Mouse (Mus musculus): ENCODE measurements around the gene Eif4ebp2. TPM values are rescaled to one million over a fixed set of nuclear protein-coding genes. Genes with fewer than 3 reads are reported as not detected.

Eif4ebp2 gene
- total and polyA plus RNA-seq, 2 experiments from 2014 or later: 14.7 to 40.0 TPM

GRCm38 (mm10) chr10:61475594-61476439 is 23.4 kb upstream of the Eif4ebp2 start, which contains the start of gene Lrrc20:
Gene Lrrc20 (plus strand): TSS chr10:61475801.
- Histone ChIP-seq H3K27ac (ENCODE audit: low read depth) (peak within 1 kb of the TSS; percentile 84), H3K4me2 (ENCODE audit: low read depth, low read length) (peak within 1 kb of the TSS; percentile 72), H3K9me3 (replicated peaks; ENCODE audit: control insufficient read depth, low read length) (no peaks in the 10 kb centered on the region), H3K9ac (replicated peaks; ENCODE audit: low read depth, low read length) (peak within 1 kb of the TSS; percentile 54), H3K36me3 (replicated peaks; ENCODE audit: control insufficient read depth, insufficient read depth, low read length) (no peaks in the 10 kb centered on the region), H3K4me3 (ENCODE audit: low read depth, low read length) (peak within 1 kb of the TSS; percentile 70), H3K4me1 (ENCODE audit: control insufficient read depth, insufficient read depth) (peaks cover 8% of the 10 kb centered on the region; the same call in 1 of the 2 replicates), H3K27me3 (ENCODE audit: control insufficient read depth, insufficient read depth, low read length) (no peaks in the 10 kb centered on the region)
- ATAC-seq (ENCODE audit: insufficient read depth, low read depth) (peak; percentile 97), DNase-seq (ENCODE audit: low spot score) (peak; percentile 94)
- no peak for TF ChIP-seq EP300 (IDR thresholded peaks at IDR 0.05; ENCODE audit: low read depth)
- TF ChIP-seq CTCF (IDR thresholded peaks at IDR 0.05; ENCODE audit: low read depth): no peak
- under 1% methylated on average over 69 of the region's 70 CpGs for WGBS

- H3K4me3 ChIP-seq (ENCODE audit: low read depth, low read length): no peak overlapping the region
- no peak overlapping the region for H3K9ac ChIP-seq (replicated peaks; ENCODE audit: low read depth, low read length)
- no peaks in the 10 kb centered on the region for H3K36me3 ChIP-seq (replicated peaks; ENCODE audit: control insufficient read depth, insufficient read depth, low read length)
- no peak for TF ChIP-seq CTCF (IDR thresholded peaks at IDR 0.05; ENCODE audit: low read depth)
- TF ChIP-seq EP300 (IDR thresholded peaks at IDR 0.05; ENCODE audit: low read depth): no peak
- no peaks in the 10 kb centered on the region for H3K27me3 ChIP-seq (ENCODE audit: control insufficient read depth, insufficient read depth, low read length)
- H3K27ac ChIP-seq (ENCODE audit: low read depth): peak overlapping the region; percentile 79
- no peak for DNase-seq (ENCODE audit: low spot score)
- H3K4me1 ChIP-seq (ENCODE audit: control insufficient read depth, insufficient read depth): peaks cover 8% of the 10 kb centered on the region; the same call in 1 of the 2 replicates
- H3K9me3 ChIP-seq (replicated peaks; ENCODE audit: control insufficient read depth, low read length): no peaks in the 10 kb centered on the region
- WGBS: 68% methylated on average over 1 of the region's 1 CpGs
- ATAC-seq (ENCODE audit: insufficient read depth, low read depth): no peak
- H3K4me2 ChIP-seq (ENCODE audit: low read depth, low read length): no peak overlapping the region
Measured at GRCm38 (mm10) chr10:61474344-61474743, 21.9 kb upstream of the Eif4ebp2 start.

GRCm38 (mm10) chr10:61473640-61474039 is 21.2 kb upstream of the Eif4ebp2 start:
- Histone ChIP-seq H3K4me3 (ENCODE audit: low read depth, low read length) (no peak overlapping the region), H3K36me3 (replicated peaks; ENCODE audit: control insufficient read depth, insufficient read depth, low read length) (no peaks in the 10 kb centered on the region), H3K27ac (ENCODE audit: low read depth) (peak overlapping the region; percentile 79), H3K27me3 (ENCODE audit: control insufficient read depth, insufficient read depth, low read length) (no peaks in the 10 kb centered on the region), H3K9ac (replicated peaks; ENCODE audit: low read depth, low read length) (no peak overlapping the region), H3K4me2 (ENCODE audit: low read depth, low read length) (no peak overlapping the region), H3K9me3 (replicated peaks; ENCODE audit: control insufficient read depth, low read length) (no peaks in the 10 kb centered on the region), H3K4me1 (ENCODE audit: control insufficient read depth, insufficient read depth) (peaks cover 8% of the 10 kb centered on the region; the same call in 1 of the 2 replicates)
- DNase-seq (ENCODE audit: low spot score): peak; percentile 87
- 38% methylated on average over 3 of the region's 3 CpGs for WGBS
- ATAC-seq (ENCODE audit: insufficient read depth, low read depth): peak; percentile 71
- TF ChIP-seq EP300 (IDR thresholded peaks at IDR 0.05; ENCODE audit: low read depth) (no peak), CTCF (IDR thresholded peaks at IDR 0.05; ENCODE audit: low read depth) (peak; percentile 50)

GRCm38 (mm10) chr10:61468900-61469299 is 16.4 kb upstream of the Eif4ebp2 start:
- H3K9ac ChIP-seq (replicated peaks; ENCODE audit: low read depth, low read length): no peak overlapping the region
- no peak overlapping the region for H3K4me2 ChIP-seq (ENCODE audit: low read depth, low read length)
- no peak for DNase-seq (ENCODE audit: low spot score)
- no peaks in the 10 kb centered on the region for H3K36me3 ChIP-seq (replicated peaks; ENCODE audit: control insufficient read depth, insufficient read depth, low read length)
- no peak overlapping the region for H3K27ac ChIP-seq (ENCODE audit: low read depth)
- TF ChIP-seq CTCF (IDR thresholded peaks at IDR 0.05; ENCODE audit: low read depth): no peak
- no peak for TF ChIP-seq EP300 (IDR thresholded peaks at IDR 0.05; ENCODE audit: low read depth)
- no peaks in the 10 kb centered on the region for H3K4me1 ChIP-seq (ENCODE audit: control insufficient read depth, insufficient read depth)
- H3K27me3 ChIP-seq (ENCODE audit: control insufficient read depth, insufficient read depth, low read length): no peaks in the 10 kb centered on the region
- H3K9me3 ChIP-seq (replicated peaks; ENCODE audit: control insufficient read depth, low read length): no peaks in the 10 kb centered on the region
- no peak for ATAC-seq (ENCODE audit: insufficient read depth, low read depth)
- H3K4me3 ChIP-seq (ENCODE audit: low read depth, low read length): no peak overlapping the region
- WGBS: 55% methylated on average over 7 of the region's 7 CpGs

GRCm38 (mm10) chr10:61466873-61467272 is 14.4 kb upstream of the Eif4ebp2 start:
- no peaks in the 10 kb centered on the region for H3K36me3 ChIP-seq (replicated peaks; ENCODE audit: control insufficient read depth, insufficient read depth, low read length)
- DNase-seq (ENCODE audit: low spot score): peak; percentile 77

More at GRCm38 (mm10) chr10:61466873-61467272, 14.4 kb upstream of the Eif4ebp2 start:
- no peaks in the 10 kb centered on the region for H3K27me3 ChIP-seq (ENCODE audit: control insufficient read depth, insufficient read depth, low read length)
- H3K9me3 ChIP-seq (replicated peaks; ENCODE audit: control insufficient read depth, low read length): no peaks in the 10 kb centered on the region
- 21% methylated on average over 5 of the region's 5 CpGs for WGBS
- no peak overlapping the region for H3K4me2 ChIP-seq (ENCODE audit: low read depth, low read length)
- no peak overlapping the region for H3K4me3 ChIP-seq (ENCODE audit: low read depth, low read length)
- no peak overlapping the region for H3K9ac ChIP-seq (replicated peaks; ENCODE audit: low read depth, low read length)
- ATAC-seq (ENCODE audit: insufficient read depth, low read depth): peak; percentile 55
- TF ChIP-seq CTCF (IDR thresholded peaks at IDR 0.05; ENCODE audit: low read depth): peak; percentile 85
- TF ChIP-seq EP300 (IDR thresholded peaks at IDR 0.05; ENCODE audit: low read depth): no peak
- H3K4me1 ChIP-seq (ENCODE audit: control insufficient read depth, insufficient read depth): no peaks in the 10 kb centered on the region
- no peak overlapping the region for H3K27ac ChIP-seq (ENCODE audit: low read depth)
